Mouse (Mus musculus) limb, embryonic 13.5 days (tissue): ENCODE results near the gene Irgq. TPM values are rescaled to one million over a fixed set of nuclear protein-coding genes. Genes with fewer than 3 reads are reported as not detected.
A peak's percentile ranks its signal among the peaks of the same experiment; 100 is the strongest.
"Not testable (repeated sequence)": the region's sequence is repeated elsewhere in the genome, so short reads cannot be mapped to it uniquely, and the experiment has no call there.

Experiments used
- ATAC-seq: fragments of 200-750 bp; cut with Nextera tagmentation; 2 replicates; pipeline ENCODE4 v1.8.0; 2017; ENCODE audit warnings: low read depth, moderate number of reproducible peaks, moderate TSS enrichment; ENCODE audit not compliant: low FRiP score
- H3K27ac ChIP-seq: fragments of 300-500 bp; sonication (generic); 2 replicates; pipeline ENCODE4 v1.5.1; 2015; ENCODE audit warnings: inconsistent platforms, mild to moderate bottlenecking, moderate library complexity
- H3K27me3 ChIP-seq: fragments of 300-500 bp; sonication (generic); 2 replicates; pipeline ENCODE4 v1.6.1; 2015; ENCODE audit warnings: mild to moderate bottlenecking, inconsistent platforms
- H3K36me3 ChIP-seq: fragments of 300-500 bp; sonication (generic); 2 replicates; pipeline ENCODE4 v1.6.1; 2015; ENCODE audit warnings: inconsistent platforms, mild to moderate bottlenecking, moderate library complexity
- H3K4me1 ChIP-seq: fragments of 300-500 bp; sonication (generic); 2 replicates; pipeline ENCODE4 v1.6.1; 2015; ENCODE audit warnings: inconsistent platforms
- H3K4me2 ChIP-seq: fragments of 300-500 bp; sonication (generic); replicated peaks from 2 replicates; pipeline ENCODE4 v1.6.1; 2015; ENCODE audit warnings: inconsistent platforms, mild to moderate bottlenecking, moderate library complexity
- H3K4me3 ChIP-seq: fragments of 300-500 bp; sonication (generic); 2 replicates; pipeline ENCODE4 v1.5.1; 2015; ENCODE audit warnings: moderate library complexity, mild to moderate bottlenecking, inconsistent platforms
- H3K9ac ChIP-seq: fragments of 300-500 bp; sonication (generic); 2 replicates; pipeline ENCODE4 v1.6.1; 2015; ENCODE audit warnings: mild to moderate bottlenecking, inconsistent platforms
- H3K9me3 ChIP-seq: fragments of 300-500 bp; sonication (generic); 2 replicates; pipeline ENCODE4 v1.6.1; 2016; ENCODE audit warnings: inconsistent platforms
- WGBS: fragments of 180-500 bp; shearing (Covaris S2); methylation state at CpG from one replicate; pipeline ENCODE4 v1.1.7; 2015; 5-methylcytosine and 5-hydroxymethylcytosine counted together
- polyA plus RNA-seq: library from polyadenylated mRNA; unstranded; fragments of >200 nt; fragmentation: Nextera tagmentation; extraction: Ambion mirVana; gene quantifications from 2 replicates; pipeline ENCODE4 v1.2.1, GENCODE M21; 2015

Irgq gene
- polyA plus RNA-seq, result 6.8 and 8.1 TPM in 2 replicates

DNA sequence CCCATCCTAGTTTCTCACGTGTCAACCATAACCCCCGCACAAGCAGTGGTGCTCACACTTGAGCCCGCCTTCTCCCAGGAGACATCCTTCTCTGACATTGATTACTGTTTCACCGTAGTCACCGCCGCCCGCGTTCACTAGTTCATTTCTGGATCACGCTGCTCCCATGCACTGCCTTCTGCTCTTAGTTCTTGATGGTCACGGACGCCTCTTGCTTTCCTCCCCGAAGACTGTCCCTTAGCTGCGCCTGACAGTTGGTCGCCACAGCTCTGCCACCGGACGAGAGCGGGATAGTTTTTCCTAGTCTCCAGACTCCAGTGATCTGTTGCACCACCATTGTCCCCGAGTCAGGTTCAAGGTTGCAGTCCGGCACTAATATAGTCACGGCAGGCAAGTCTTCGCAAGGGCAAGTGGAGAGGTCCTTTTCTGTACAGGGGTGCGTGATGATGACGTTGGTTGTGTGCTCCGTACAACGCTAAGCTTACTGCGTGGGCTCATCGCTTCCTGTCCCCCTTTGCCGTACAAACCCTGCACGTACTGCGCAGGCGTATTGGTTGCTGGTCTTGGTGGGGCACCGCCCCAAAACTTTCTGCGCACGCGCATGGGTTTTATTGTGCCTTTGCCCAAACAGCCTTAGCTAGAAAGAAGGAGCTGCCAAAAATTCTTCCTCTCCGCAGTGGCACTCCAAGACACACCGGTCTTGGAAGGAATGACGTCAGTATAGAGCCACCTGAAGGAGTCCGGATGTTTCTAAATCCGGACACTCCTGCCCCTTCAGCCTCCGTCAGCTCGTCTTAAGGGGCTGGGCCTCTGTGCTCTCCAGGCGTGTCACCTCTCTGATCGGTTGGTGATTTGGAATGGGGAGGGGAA is at the start of gene Irgq:
Gene Irgq (plus strand): TSS at position 628 of the 870 bp plus-strand sequence.
- peak within 1 kb of the TSS; percentile 96 for H3K4me2 ChIP-seq
- H3K9ac ChIP-seq, result peak within 1 kb of the TSS; percentile 87
- peaks cover 23% of the 10 kb centered on the region for H3K36me3 ChIP-seq
- H3K4me3 ChIP-seq, result peak within 1 kb of the TSS; percentile 67
- peaks cover 15% of the 10 kb centered on the region for H3K27me3 ChIP-seq
- H3K9me3 ChIP-seq, result no peaks in the 10 kb centered on the region
- under 1% methylated on average over 44 of the region's 44 CpGs for WGBS
- H3K4me1 ChIP-seq, result peaks cover 48% of the 10 kb centered on the region
- peak; percentile 95 for ATAC-seq
- peak within 1 kb of the TSS; percentile 83 for H3K27ac ChIP-seq

- Histone ChIP-seq H3K4me2 (peak overlapping the region; percentile 97), H3K9me3 (no peaks in the 10 kb centered on the region), H3K27ac (no peak overlapping the region), H3K36me3 (no peaks in the 10 kb centered on the region), H3K9ac (peak overlapping the region; percentile 72), H3K27me3 (peaks cover 38% of the 10 kb centered on the region), H3K4me3 (peak overlapping the region; percentile 67), H3K4me1 (peaks cover 15% of the 10 kb centered on the region)
- 13% methylated on average over 14 of the region's 14 CpGs for WGBS
- peak; percentile 12; the same call in 1 of the 2 replicates for ATAC-seq
These were observed 49.5 kb upstream of the Irgq start for GRCm38 (mm10) chr7:24480986-24481473.

- ATAC-seq, result peak; percentile 83
- H3K9ac ChIP-seq, result peak within 1 kb of the TSS; percentile 72
- peak within 1 kb of the TSS; percentile 67 for H3K4me3 ChIP-seq
- peak within 1 kb of the TSS; percentile 97 for H3K4me2 ChIP-seq
- no peaks in the 10 kb centered on the region for H3K36me3 ChIP-seq
- WGBS, result under 1% methylated on average over 53 of the region's 83 CpGs
- peaks cover 38% of the 10 kb centered on the region for H3K27me3 ChIP-seq
- H3K4me1 ChIP-seq, result peaks cover 16% of the 10 kb centered on the region
- no peak within 1 kb of the TSS for H3K27ac ChIP-seq
- H3K9me3 ChIP-seq, result no peaks in the 10 kb centered on the region
These were observed 48.8 kb upstream of the Irgq start, which contains the start of gene Cadm4 for GRCm38 (mm10) chr7:24481474-24482207. Gene Cadm4, plus strand, starts transcription at chr7:24482023.

DNA sequence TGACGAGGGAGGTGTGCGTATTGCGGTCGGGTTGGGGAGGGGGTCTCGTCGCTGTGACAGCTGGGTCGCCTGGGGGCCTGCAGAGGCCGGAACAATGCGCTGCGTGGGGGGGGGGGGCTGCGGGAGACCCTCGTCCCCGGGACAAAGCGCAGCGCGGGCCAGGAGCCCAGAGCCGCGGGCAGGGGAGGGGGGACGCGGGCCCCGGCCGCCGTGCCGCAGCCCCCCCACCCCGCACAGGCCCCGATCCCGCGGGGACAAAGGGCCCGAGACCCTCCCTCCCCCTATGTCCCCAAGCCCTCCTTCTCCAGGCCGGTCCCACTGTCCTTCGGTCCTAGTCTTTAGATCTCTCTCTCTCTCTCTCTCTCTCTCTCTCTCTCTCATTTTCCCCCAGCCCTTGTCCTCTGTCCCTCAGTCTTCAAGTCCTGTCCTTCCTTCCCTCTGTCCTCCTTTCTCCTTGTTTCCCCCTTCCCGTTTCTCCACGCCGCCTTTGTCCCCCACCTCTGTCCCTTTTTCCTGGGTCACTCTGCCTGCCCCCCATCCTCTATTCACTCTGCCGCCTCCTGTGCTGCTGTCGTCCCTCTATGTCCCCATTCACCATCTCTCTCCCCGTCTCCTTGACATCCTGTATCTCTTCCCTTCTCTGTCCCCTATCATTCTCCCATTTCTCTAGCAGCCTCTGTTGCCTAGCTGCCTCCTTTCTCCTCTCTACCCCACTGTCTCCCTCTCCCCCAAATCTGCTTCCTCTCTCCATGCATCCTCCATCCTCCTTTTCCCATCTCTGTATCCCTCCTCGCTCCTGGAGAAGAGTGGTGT is 48.1 kb upstream of the Irgq start:
- Histone ChIP-seq H3K27me3 (peaks cover 38% of the 10 kb centered on the region), H3K4me1 (peaks cover 22% of the 10 kb centered on the region), H3K4me3 (peak overlapping the region; percentile 67), H3K27ac (no peak overlapping the region), H3K9ac (peak overlapping the region; percentile 72), H3K9me3 (no peaks in the 10 kb centered on the region), H3K4me2 (peak overlapping the region; percentile 97), H3K36me3 (no peaks in the 10 kb centered on the region)
- ATAC-seq, result no peak; the same call in 1 of the 2 replicates
- WGBS, result 4% methylated on average over 14 of the region's 38 CpGs

GRCm38 (mm10) chr7:24483291-24483690 is 47.2 kb upstream of the Irgq start:
- ATAC-seq, H3K27ac ChIP-seq, H3K9ac ChIP-seq, H3K36me3 ChIP-seq, H3K9me3 ChIP-seq: not testable (repeated sequence)
- 41% methylated on average over 6 of the region's 6 CpGs for WGBS
- Histone ChIP-seq H3K4me2 (peak overlapping the region; percentile 97), H3K4me1 (peaks cover 22% of the 10 kb centered on the region), H3K4me3 (peak overlapping the region; percentile 67), H3K27me3 (peaks cover 38% of the 10 kb centered on the region)

DNA sequence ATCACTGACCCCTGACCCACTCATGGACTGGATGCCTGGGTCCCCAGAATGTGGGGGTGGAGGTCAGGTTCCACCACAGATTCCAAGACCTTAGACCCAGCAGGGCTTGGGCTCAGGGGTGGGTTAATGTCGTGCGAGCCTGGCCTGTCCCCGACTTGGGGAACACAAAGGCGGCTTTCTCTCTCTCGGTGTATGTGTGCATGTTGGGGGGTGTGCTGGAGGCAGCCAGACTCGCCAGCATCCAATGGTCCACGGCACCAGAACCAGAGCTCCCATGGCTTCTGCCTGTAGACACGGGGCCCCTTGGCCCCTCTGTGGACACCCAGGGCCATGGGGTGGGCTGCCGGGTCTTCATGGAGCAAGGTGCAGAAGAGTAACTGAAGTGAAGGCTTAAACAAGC is 45.0 kb upstream of the Irgq start:
- H3K9me3 ChIP-seq, result no peaks in the 10 kb centered on the region
- H3K4me3 ChIP-seq, result no peak overlapping the region
- H3K27me3 ChIP-seq, result peaks cover 33% of the 10 kb centered on the region
- H3K36me3 ChIP-seq, result no peaks in the 10 kb centered on the region
- H3K4me1 ChIP-seq, result peaks cover 22% of the 10 kb centered on the region
- H3K9ac ChIP-seq, result no peak overlapping the region
- WGBS, result 69% methylated on average over 9 of the region's 9 CpGs
- H3K4me2 ChIP-seq, result no peak overlapping the region
- no peak overlapping the region for H3K27ac ChIP-seq
- no peak for ATAC-seq

GRCm38 (mm10) chr7:24486654-24487130 is 43.8 kb upstream of the Irgq start:
- H3K27ac ChIP-seq, result no peak overlapping the region
- H3K4me3 ChIP-seq, result no peak overlapping the region
- ATAC-seq, result no peak
- 59% methylated on average over 9 of the region's 9 CpGs for WGBS
- no peaks in the 10 kb centered on the region for H3K9me3 ChIP-seq
- no peak overlapping the region for H3K9ac ChIP-seq
- H3K36me3 ChIP-seq, result no peaks in the 10 kb centered on the region
- H3K4me2 ChIP-seq, result no peak overlapping the region
- H3K4me1 ChIP-seq, result peaks cover 13% of the 10 kb centered on the region; the same call in 1 of the 2 replicates
- peaks cover 25% of the 10 kb centered on the region for H3K27me3 ChIP-seq

DNA sequence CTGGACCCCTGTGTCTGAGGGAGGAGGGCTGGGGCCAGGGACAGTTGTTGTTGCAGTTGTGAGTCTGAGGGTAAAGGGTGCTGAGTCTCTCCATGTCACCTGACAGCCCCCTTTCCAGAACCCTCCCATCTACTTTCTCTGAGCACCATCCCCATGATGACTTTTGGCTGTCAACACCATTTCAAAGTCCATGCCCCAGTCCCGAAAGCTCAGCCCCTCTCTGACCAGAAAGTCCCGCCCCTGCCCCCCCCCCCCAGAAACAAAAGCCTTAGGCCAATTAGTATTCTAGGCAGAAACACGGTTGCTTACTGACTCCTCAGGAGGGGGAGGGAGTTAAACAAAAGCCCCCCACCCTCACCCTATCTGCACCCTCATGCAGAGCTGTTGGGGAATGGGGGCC is 43.1 kb upstream of the Irgq start:
- WGBS, result 49% methylated on average over 3 of the region's 3 CpGs
- Histone ChIP-seq H3K36me3 (no peaks in the 10 kb centered on the region), H3K4me2 (no peak overlapping the region), H3K4me1 (peaks cover 13% of the 10 kb centered on the region; the same call in 1 of the 2 replicates), H3K27me3 (peaks cover 22% of the 10 kb centered on the region), H3K27ac (no peak overlapping the region), H3K9me3 (no peaks in the 10 kb centered on the region), H3K9ac (no peak overlapping the region), H3K4me3 (no peak overlapping the region)
- ATAC-seq, result no peak; the same call in 1 of the 2 replicates

- Histone ChIP-seq H3K9ac (no peak overlapping the region), H3K4me1 (peaks cover 7% of the 10 kb centered on the region; the same call in 1 of the 2 replicates), H3K4me3 (no peak overlapping the region), H3K27me3 (peaks cover 14% of the 10 kb centered on the region), H3K36me3 (no peaks in the 10 kb centered on the region), H3K4me2 (no peak overlapping the region), H3K9me3 (no peaks in the 10 kb centered on the region), H3K27ac (no peak overlapping the region)
- 88% methylated on average over 8 of the region's 8 CpGs for WGBS
- ATAC-seq, result no peak
These were observed 42.2 kb upstream of the Irgq start for GRCm38 (mm10) chr7:24488303-24488702.

- peak; percentile 62; the same call in 1 of the 2 replicates for ATAC-seq
- H3K4me3 ChIP-seq, result peak overlapping the region; percentile 44
- WGBS, result 11% methylated on average over 43 of the region's 43 CpGs
- peak overlapping the region; percentile 69 for H3K4me2 ChIP-seq
- peaks cover 23% of the 10 kb centered on the region for H3K4me1 ChIP-seq
- H3K9me3 ChIP-seq, result no peaks in the 10 kb centered on the region
- no peak overlapping the region for H3K27ac ChIP-seq
- peaks cover 53% of the 10 kb centered on the region for H3K27me3 ChIP-seq
- peak overlapping the region; percentile 59 for H3K9ac ChIP-seq
- peaks cover 3% of the 10 kb centered on the region; the same call in 1 of the 2 replicates for H3K36me3 ChIP-seq
These were observed 30.5 kb upstream of the Irgq start for GRCm38 (mm10) chr7:24499856-24500577.

DNA sequence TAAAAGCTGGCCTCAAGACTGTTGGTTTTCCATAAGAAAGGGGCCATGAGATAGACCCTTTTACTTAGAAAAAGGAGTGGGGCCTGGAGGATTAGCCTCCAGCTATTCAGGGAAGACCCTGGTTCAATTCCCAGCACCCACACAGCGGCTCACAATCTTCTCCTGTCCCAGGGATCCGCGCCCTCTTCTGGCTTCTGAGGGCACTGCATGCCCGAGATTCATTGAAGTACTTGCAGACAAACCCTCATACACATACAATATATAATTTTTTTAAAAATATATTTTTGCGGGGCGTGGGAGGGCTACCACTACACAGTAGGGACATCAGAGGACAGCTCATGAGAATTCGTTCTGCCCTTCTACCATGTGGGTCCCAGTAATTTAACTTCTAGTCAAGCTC is 29.6 kb upstream of the Irgq start:
- no peak for ATAC-seq
- H3K27ac ChIP-seq, result no peak overlapping the region
- H3K4me2 ChIP-seq, result no peak overlapping the region
- peaks cover 53% of the 10 kb centered on the region for H3K27me3 ChIP-seq
- H3K36me3 ChIP-seq, result peaks cover 3% of the 10 kb centered on the region; the same call in 1 of the 2 replicates
- no peak overlapping the region for H3K9ac ChIP-seq
- no peaks in the 10 kb centered on the region for H3K9me3 ChIP-seq
- H3K4me3 ChIP-seq, result no peak overlapping the region
- WGBS, result 35% methylated on average over 7 of the region's 7 CpGs
- peaks cover 32% of the 10 kb centered on the region for H3K4me1 ChIP-seq
